Mouse (Mus musculus) liver, adult 2 months (tissue): ENCODE measurements around the gene Gse1.

Experiments
- CTCF ChIP-seq: fragments of 200-500 bp; IDR thresholded peaks from 2 replicates; pipeline ENCODE4 v1.5.1; 2011; ENCODE audit warnings: low read depth, low read length, control low read depth
- POLR2A ChIP-seq: fragments of 200-500 bp; IDR thresholded peaks from 2 replicates; pipeline ENCODE4 v1.6.1; 2011; ENCODE audit warnings: low read length, control low read depth; ENCODE audit not compliant: insufficient read depth; ENCODE audit errors: extremely low read depth

- no peak for TF ChIP-seq POLR2A
- TF ChIP-seq CTCF = no peak
These were observed 305.8 kb downstream of the Gse1 start for GRCm38 (mm10) chr8:120534080-120534479.
